Mouse (Mus musculus) left cerebral cortex, postnatal 14 days (tissue): ENCODE measurements at regions not wholly inside any gene's neighbourhood (a gene's known extent, or its start where the extent isn't known, plus 50 kb on each side); places are given as distances from the start of the nearest gene placed in this dataset.

Experiments
- DNase-seq, 2 experiments: peaks; one replicate each; pipeline ENCODE4 v3.0.0; 2021 to 2022; ENCODE audit warnings: low spot score in 2 of 2, mixed read lengths in 1 of 2
- intact Hi-C: fragments of 180-260 bp; cut with DNase I; formaldehyde crosslinking; loops from one replicate; pipeline ENCODE4 v1.15.1; 2025

- peak in 1 of 2 experiments; percentile 3 for DNase-seq
- intact Hi-C loops = no loop called here
Observed at GRCm38 (mm10) chr4:93225105-93225504, 110.2 kb downstream of the Tusc1 start.

- intact Hi-C loops = no loop called here
- DNase-seq = no peak
Observed at GRCm38 (mm10) chr4:93220747-93221146, 114.6 kb downstream of the Tusc1 start.

DNA sequence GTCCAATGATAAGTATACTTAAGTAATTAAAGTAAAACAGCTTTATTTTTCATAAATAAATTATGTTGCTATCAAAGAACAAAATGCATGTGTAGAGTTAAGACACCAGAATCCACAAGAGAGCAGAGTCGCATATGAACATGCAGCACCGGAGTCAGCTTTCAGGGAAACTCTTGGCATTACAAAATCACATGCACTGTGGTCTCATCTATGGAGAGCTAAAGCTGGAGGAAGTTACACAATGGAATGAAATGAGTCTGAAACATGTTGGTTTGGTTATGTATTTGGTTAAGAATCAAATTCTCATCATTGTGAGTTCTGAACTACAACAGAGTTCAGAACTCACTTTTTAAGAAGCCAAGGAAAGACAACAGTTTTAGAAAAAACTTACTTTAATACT, 126.9 kb downstream of the Tusc1 start:
- DNase-seq = no peak
- intact Hi-C loops = no loop called here

DNA sequence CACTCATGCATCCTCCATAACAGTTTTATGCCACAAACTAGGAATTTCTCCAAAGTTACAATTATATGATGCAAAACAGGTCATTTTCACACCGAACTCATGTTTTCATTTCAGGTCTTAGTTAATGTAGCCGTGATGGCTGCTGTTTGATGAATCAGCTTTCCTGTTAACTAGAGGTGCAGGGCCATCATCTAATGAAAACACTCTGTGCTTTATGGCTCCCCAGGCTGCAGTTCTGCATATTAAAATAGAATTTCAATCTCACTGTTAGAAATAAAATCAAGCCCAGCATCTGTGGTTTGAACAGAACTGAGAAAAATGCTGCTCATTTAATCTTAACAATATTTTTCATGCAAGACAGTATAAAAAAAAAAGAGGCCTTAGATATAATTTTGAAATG, 135.5 kb downstream of the Tusc1 start:
- DNase-seq = no peak
- intact Hi-C loops = no loop called here

DNA sequence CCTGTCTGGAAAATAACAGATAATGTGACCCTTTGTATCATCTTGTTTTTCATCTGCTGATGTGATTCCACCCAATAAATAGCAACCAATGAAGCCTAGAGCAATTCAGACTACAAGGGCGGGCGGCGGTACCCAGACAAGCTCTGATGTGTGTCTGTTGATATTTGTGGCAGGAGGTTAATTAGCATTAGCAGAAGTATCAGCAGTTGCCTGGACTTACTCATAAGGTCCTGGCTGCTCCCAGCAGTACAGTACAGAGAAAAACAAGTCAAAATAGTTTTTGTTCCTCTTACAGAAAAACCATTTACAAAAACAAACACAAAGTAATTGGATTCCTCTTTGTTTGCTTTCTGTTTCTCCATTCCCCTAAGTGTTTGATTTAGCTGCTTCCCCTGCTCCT, 151.0 kb downstream of the Tusc1 start:
- DNase-seq = no peak
- intact Hi-C loops = no loop called here
